Mouse (Mus musculus) heart, embryonic 16.5 days (tissue): ENCODE measurements around the gene Stx2. TPM values are rescaled to one million over a fixed set of nuclear protein-coding genes. Genes with fewer than 3 reads are reported as not detected.

Experiments
- ATAC-seq: fragments of 200-750 bp; cut with Nextera tagmentation; replicated peaks from 2 replicates; pipeline ENCODE4 v1.8.0; 2017; ENCODE audit warnings: moderate number of reproducible peaks; ENCODE audit not compliant: insufficient read depth, low FRiP score; ENCODE audit errors: extremely low read depth
- H3K27ac ChIP-seq: fragments of 300-500 bp; sonication (generic); 2 replicates; pipeline ENCODE4 v1.5.1; 2014; ENCODE audit warnings: mild to moderate bottlenecking, low read length, control low read depth, moderate library complexity
- H3K27me3 ChIP-seq: fragments of 300-500 bp; sonication (generic); 2 replicates; pipeline ENCODE4 v1.6.1; 2014; ENCODE audit warnings: low read length, mixed read lengths; ENCODE audit not compliant: control insufficient read depth, insufficient read depth
- H3K36me3 ChIP-seq: fragments of 300-500 bp; sonication (generic); 2 replicates; pipeline ENCODE4 v1.6.1; 2014; ENCODE audit not compliant: control insufficient read depth, insufficient read depth
- H3K4me1 ChIP-seq: fragments of 300-500 bp; sonication (generic); 2 replicates; pipeline ENCODE4 v1.6.1; 2014; ENCODE audit warnings: low read length, mixed read lengths; ENCODE audit not compliant: control insufficient read depth, insufficient read depth
- H3K4me2 ChIP-seq: fragments of 300-500 bp; sonication (generic); 2 replicates; pipeline ENCODE4 v1.6.1; 2014; ENCODE audit warnings: low read depth, mild to moderate bottlenecking, control low read depth, low read length
- H3K4me3 ChIP-seq: fragments of 300-500 bp; sonication (generic); 2 replicates; pipeline ENCODE4 v1.5.1; 2014; ENCODE audit warnings: mild to moderate bottlenecking, control low read depth, low read length
- H3K9ac ChIP-seq: fragments of 300-500 bp; sonication (generic); 2 replicates; pipeline ENCODE4 v1.6.1; 2014; ENCODE audit warnings: low read length, control low read depth
- H3K9me3 ChIP-seq: fragments of 300-500 bp; sonication (generic); replicated peaks from 2 replicates; pipeline ENCODE4 v1.6.1; 2016; ENCODE audit warnings: low read length; ENCODE audit not compliant: control insufficient read depth
- WGBS: fragments of 180-500 bp; shearing (Covaris S2); extraction: QIAGEN DNeasy Blood & Tissue Kit; methylation state at CpG from one replicate; pipeline ENCODE4 v1.1.7; 2014; 5-methylcytosine and 5-hydroxymethylcytosine counted together
- polyA plus RNA-seq: library from polyadenylated mRNA; unstranded; fragments of >200 nt; fragmentation: Nextera tagmentation; extraction: Ambion mirVana; gene quantifications from 2 replicates; pipeline ENCODE4 v1.2.1, GENCODE M21; 2015

The Stx2 gene
- polyA plus RNA-seq, 1 experiment from 2014 or later: 25.1 TPM

DNA sequence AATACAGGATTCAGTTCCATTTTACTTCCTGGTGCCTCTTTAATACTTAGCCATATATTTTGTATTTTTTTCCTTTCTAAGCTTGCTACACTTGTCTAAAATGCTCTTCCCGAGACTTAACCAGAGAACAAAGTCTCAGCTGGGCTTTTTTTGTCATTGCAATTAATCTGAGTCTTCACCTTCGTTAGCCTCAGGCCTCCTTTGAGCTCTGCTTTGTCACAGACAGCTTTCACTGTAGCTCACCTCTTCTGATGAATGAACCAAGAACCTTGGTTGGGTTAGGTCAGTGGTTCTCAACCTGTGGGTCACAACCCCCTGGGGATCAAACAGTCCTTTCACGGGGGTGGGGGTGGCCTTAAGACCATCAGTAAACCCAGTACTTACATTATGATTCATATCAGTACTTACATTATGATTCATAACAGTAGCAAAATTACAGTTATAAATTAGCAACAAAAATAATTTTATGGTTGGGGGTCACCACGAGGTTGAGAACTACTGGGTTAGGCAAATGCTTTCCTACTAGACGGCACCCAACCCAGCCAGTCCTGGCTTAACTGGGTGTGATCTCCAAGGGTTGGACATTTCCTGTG, 20.9 kb upstream of the Stx2 start:
- no peak for ATAC-seq
- Histone ChIP-seq H3K27ac (no peak overlapping the region), H3K9me3 (no peaks in the 10 kb centered on the region), H3K27me3 (no peaks in the 10 kb centered on the region), H3K9ac (no peak overlapping the region), H3K4me1 (no peaks in the 10 kb centered on the region), H3K4me3 (no peak overlapping the region), H3K4me2 (no peak overlapping the region), H3K36me3 (peaks cover 2% of the 10 kb centered on the region; the same call in 1 of the 2 replicates)
- 71% methylated on average over 5 of the region's 5 CpGs for WGBS

DNA sequence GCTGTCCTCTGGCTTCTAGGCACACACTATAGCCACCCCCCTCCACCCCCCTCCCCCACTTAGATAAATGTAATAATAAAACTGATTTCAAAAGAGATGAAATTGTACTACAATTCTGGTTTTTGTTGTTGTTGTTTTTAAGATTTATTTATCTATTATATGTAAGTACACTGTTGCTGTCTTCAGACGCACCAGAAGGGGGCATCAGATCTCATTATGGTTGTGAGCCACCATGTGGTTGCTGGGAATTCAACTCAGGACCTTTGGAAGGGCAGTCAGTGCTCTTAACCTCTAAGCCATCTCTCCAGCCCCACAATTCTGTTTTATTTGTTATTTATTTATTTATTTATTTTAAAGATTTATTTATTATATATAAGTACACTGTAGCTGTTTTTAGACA, 18.3 kb upstream of the Stx2 start:
- no peak overlapping the region for H3K27ac ChIP-seq
- no peak overlapping the region for H3K4me2 ChIP-seq
- no peaks in the 10 kb centered on the region for H3K27me3 ChIP-seq
- no peaks in the 10 kb centered on the region for H3K9me3 ChIP-seq
- H3K9ac ChIP-seq: no peak overlapping the region
- ATAC-seq: no peak
- peaks cover 3% of the 10 kb centered on the region for H3K4me1 ChIP-seq
- H3K36me3 ChIP-seq: peaks cover 7% of the 10 kb centered on the region; the same call in 1 of the 2 replicates
- H3K4me3 ChIP-seq: no peak overlapping the region
- WGBS: 72% methylated on average over 1 of the region's 1 CpGs

DNA sequence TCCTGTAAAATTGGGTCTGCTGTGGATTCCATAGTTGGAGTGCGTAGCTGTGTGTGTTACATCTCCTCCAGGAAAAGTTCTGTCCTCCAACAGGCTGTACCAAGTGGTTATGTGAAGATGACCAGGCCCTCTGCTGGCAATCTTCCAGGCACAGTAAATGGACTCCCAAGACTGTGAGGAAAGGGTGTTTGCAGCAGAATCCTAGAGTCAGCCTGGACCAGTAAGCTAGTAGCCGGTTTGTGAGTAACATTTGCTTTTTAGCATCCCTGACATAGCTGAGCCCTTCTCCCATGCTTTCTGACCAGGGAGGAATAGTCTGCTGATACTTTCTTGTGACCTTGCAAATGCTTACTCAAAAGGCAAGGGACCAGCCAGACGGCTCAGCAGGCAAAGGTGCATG, 17.8 kb upstream of the Stx2 start:
- WGBS: 88% methylated on average over 3 of the region's 3 CpGs
- Histone ChIP-seq H3K4me1 (peaks cover 7% of the 10 kb centered on the region), H3K4me3 (no peak overlapping the region), H3K9ac (no peak overlapping the region), H3K36me3 (peaks cover 10% of the 10 kb centered on the region; the same call in 1 of the 2 replicates), H3K9me3 (no peaks in the 10 kb centered on the region), H3K27me3 (no peaks in the 10 kb centered on the region), H3K27ac (no peak overlapping the region), H3K4me2 (no peak overlapping the region)
- ATAC-seq: no peak

DNA sequence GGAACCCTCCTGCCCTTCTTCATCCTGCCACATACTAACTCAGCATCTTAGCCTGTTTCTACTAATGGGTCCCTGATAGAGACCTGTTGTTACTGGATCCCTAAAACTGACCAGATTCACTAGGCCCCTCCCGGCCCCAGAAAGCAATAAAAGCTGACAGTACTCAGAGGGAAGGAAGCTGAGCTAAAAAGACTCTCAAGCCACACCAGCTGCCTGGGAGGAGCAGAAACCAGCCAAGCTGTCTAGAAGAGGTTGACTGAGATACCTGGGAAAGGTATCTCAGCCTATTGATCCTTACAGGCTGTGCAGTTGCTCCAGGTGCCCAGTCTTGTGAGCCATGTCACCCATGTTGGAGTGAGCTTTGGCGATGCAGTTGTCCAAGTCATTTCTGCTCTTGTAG, 17.4 kb upstream of the Stx2 start:
- H3K36me3 ChIP-seq: peaks cover 10% of the 10 kb centered on the region; the same call in 1 of the 2 replicates
- H3K27me3 ChIP-seq: no peaks in the 10 kb centered on the region
- H3K4me3 ChIP-seq: no peak overlapping the region
- H3K27ac ChIP-seq: no peak overlapping the region
- no peaks in the 10 kb centered on the region for H3K9me3 ChIP-seq
- no peak for ATAC-seq
- H3K9ac ChIP-seq: no peak overlapping the region
- WGBS: 93% methylated on average over 2 of the region's 2 CpGs
- no peak overlapping the region for H3K4me2 ChIP-seq
- peaks cover 8% of the 10 kb centered on the region for H3K4me1 ChIP-seq

DNA sequence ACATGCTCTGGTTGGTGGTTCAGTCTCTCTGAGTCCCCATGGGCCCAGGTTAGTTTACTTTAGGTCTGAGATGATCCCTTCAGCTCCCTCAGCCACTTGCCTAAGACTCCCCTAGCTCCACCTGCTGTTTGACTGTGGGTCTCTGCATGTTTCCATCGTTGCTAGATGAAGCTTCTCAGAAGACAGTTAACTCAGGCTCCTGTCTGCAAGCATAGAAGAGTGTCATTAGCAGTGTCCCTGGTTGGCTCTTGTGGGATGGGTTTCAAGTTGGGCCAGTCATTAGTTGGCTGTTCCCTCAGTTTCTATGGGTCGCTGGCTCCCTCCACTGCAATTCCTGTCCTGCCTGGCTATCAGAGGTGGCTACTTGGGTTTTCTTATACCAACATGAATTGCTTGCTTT, 16.7 kb upstream of the Stx2 start:
- ATAC-seq: no peak
- 38% methylated on average over 2 of the region's 2 CpGs for WGBS
- Histone ChIP-seq H3K27ac (no peak overlapping the region), H3K36me3 (peaks cover 10% of the 10 kb centered on the region; the same call in 1 of the 2 replicates), H3K4me1 (peaks cover 8% of the 10 kb centered on the region), H3K4me2 (no peak overlapping the region), H3K9me3 (no peaks in the 10 kb centered on the region), H3K27me3 (no peaks in the 10 kb centered on the region), H3K9ac (no peak overlapping the region), H3K4me3 (no peak overlapping the region)

DNA sequence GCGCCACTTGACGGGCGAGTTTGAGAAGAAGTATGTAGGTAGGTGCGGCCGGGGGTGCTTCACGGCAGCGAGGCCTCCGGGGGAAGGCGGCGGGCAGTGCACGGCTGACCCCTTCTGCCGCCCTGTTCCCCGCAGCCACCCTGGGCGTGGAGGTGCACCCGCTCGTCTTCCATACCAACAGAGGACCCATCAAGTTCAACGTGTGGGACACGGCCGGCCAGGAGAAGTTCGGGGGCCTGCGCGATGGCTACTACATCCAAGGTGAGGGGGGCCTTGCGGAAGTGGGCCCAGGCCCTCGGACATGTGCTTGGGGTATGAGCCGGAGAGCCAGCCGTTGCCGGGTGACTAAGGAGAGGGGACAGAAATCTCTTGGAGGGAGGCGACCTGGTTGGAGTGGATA, 12.4 kb upstream of the Stx2 start:
- ATAC-seq: no peak
- Histone ChIP-seq H3K27me3 (no peaks in the 10 kb centered on the region), H3K9ac (peak overlapping the region; percentile 93), H3K27ac (peak overlapping the region; percentile 97), H3K36me3 (peaks cover 7% of the 10 kb centered on the region; the same call in 1 of the 2 replicates), H3K4me3 (peak overlapping the region; percentile 77), H3K4me1 (peaks cover 14% of the 10 kb centered on the region), H3K9me3 (no peaks in the 10 kb centered on the region), H3K4me2 (peak overlapping the region; percentile 93)
- WGBS: 5% methylated on average over 28 of the region's 28 CpGs

DNA sequence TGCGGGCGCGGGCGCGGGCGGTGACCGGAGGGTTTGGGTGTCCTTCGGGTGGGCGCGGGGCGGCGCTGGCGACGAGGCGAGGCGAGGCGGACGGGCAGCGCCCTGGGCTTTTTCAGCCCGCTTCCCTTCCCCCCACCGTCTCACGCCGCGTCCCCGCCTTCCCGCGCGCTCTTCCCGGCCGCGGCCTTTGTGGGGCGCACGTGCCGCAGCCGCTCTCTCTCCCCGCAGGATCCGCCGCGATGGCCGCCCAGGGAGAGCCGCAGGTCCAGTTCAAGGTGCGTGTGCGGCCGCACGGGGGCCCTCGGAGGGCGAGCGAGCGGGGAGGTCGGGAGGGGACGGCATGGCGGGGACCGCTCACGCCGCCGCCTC, 11.9 kb upstream of the Stx2 start:
- WGBS: under 1% methylated on average over 41 of the region's 56 CpGs

DNA sequence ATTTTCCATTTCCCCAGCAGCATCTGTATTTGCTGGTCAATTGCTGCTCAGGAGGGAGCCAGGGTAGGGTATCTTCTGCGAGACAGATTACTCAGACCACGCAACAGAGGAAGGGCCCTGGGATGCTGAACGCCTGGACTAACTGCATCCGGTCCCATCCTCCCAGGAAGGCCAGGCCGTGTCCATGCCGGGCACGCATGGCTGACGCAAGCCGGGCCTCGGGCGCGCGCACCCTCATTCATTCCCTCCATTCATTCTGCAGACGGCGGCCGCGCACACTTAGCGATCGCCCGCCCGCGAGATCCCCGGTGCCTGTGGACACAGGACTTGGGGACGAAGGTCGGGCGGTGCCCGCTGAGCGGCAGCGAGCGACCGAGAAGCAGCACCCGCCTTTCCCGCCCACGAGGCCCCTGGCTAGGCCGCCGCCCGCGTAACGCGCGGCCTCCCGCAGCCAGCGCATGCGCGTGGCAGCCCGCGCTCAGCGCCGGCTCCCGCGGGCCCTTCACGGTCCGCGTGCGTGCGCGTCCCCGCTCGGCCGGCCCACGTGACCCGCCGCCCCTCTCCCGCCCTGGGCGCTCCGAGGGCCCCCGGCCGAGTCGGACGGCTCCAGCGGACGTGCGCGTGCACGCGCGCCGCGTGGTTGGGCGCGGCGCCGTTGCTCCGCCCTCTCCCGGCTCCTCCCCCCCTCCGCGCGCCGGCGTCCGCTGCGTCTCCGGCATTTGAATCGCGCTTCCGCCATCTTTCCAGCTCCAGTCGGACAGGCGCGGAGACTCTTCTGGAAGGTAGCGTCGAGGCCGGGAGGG, 11.3 kb upstream of the Stx2 start, which contains the start of gene Ran:
Gene Ran, plus strand, starts transcription at position 573 of the 803 bp plus-strand sequence.
- ATAC-seq: peak; percentile 94
- H3K9me3 ChIP-seq: no peaks in the 10 kb centered on the region
- peak within 1 kb of the TSS; percentile 93 for H3K9ac ChIP-seq
- peak within 1 kb of the TSS; percentile 77 for H3K4me3 ChIP-seq
- peaks cover 14% of the 10 kb centered on the region for H3K4me1 ChIP-seq
- H3K36me3 ChIP-seq: peaks cover 7% of the 10 kb centered on the region; the same call in 1 of the 2 replicates
- under 1% methylated on average over 73 of the region's 102 CpGs for WGBS
- H3K27me3 ChIP-seq: no peaks in the 10 kb centered on the region
- peak within 1 kb of the TSS; percentile 97 for H3K27ac ChIP-seq
- peak within 1 kb of the TSS; percentile 93 for H3K4me2 ChIP-seq

More for the DNA sequence above, 11.9 kb upstream of the Stx2 start:
- Histone ChIP-seq H3K4me1 (peaks cover 14% of the 10 kb centered on the region), H3K9ac (peak overlapping the region; percentile 93), H3K4me2 (peak overlapping the region; percentile 93), H3K36me3 (peaks cover 7% of the 10 kb centered on the region; the same call in 1 of the 2 replicates), H3K4me3 (peak overlapping the region; percentile 77), H3K9me3 (no peaks in the 10 kb centered on the region), H3K27me3 (no peaks in the 10 kb centered on the region), H3K27ac (peak overlapping the region; percentile 97)
- peak; percentile 69 for ATAC-seq
